Mouse (Mus musculus) heart, postnatal 0 days (tissue): ENCODE data around the gene Gm37240.

Experiments used
- CTCF ChIP-seq: IDR thresholded peaks from 2 replicates; pipeline ENCODE4 v1.5.1; 2016; ENCODE audit warnings: antibody characterized with exemption, control low read depth, low read depth
- EP300 ChIP-seq: IDR thresholded peaks from 2 replicates; pipeline ENCODE4 v1.6.1; 2016; ENCODE audit warnings: antibody characterized with exemption, low read depth

DNA sequence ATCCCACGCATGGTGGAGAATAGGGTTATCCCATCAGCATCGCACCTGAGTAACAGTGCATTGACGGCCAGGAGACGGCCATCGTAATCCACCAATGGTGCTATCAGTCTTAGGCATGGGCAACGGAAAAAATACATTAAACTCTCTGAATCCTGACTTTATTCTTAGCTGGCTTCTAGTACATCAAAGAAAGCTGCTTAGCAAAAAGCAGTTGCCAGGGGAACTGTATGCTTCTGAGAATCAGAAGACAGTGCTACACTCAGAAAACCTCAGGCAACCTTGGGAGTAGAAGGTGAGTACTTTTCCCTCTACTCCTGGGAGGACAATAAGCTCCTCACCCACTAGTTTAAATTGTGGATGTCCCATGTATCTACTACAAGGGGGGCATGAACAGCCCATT, 219.6 kb downstream of the Gm37240 start:
- no peak for TF ChIP-seq CTCF
- no peak for TF ChIP-seq EP300
